Comparison of ENCODE assay signal across 16 mouse cellular contexts in the genomic region with DNA sequence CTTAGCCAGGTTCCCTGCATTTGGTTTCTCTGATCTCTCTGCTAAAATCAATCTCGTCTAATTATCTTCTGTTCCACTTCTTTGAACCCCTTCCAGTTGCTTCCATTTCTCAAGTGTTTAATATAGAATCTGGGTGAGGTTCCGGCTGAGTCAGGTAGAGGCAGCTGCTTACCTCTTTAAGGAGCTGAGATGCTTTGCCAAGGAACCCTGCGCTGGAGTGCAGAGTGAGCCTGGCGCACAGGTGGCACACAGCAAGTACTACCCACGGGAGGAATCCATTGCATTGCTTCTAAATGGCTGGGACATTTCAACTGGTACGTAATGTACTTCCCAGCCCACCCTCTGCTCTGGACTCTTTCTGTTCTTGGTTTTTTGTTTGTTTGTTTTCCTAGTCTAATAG.
DNase-seq lines count a peak whose midpoint lies in the region; TF ChIP-seq lines count a peak whose summit lies in the region.
"Had no signal": no experiment of that assay in that cellular context is flagged by ENCODE, and none has a peak within 500 bp of the region (broad histone marks: within the 10 kb centered on the region; RNA-seq: fewer than 3 reads in every experiment).

No protein-coding gene starts in this region.

- no peak overlapping the region for H3K4me3 ChIP-seq in gastrocnemius, adult 2 months
- H3K4me3 ChIP-seq: embryonic facial prominence, embryonic 12.5 days; forebrain, embryonic 15.5 days; heart, embryonic 10.5 days had no signal

- intact Hi-C loops in gastrocnemius, adult 2 months (cut with DNase I), result no loop called here
- intact Hi-C loops in gastrocnemius, postnatal 36 days (cut with DNase I), result no loop called here

- H3K27ac ChIP-seq in gastrocnemius, adult 2 months, result no peak overlapping the region
- H3K27ac ChIP-seq: embryonic facial prominence, embryonic 12.5 days; forebrain, embryonic 15.5 days; heart, embryonic 10.5 days; hindbrain, embryonic 14.5 days had no signal

- TF ChIP-seq CTCF in gastrocnemius, adult 2 months (IDR thresholded peaks at IDR 0.05), result no peak

- DNase-seq in cerebellum, postnatal 14 days, result peak; percentile 32 to 49
- DNase-seq in cerebellum, adult 11-12 months, result no peak
- peak; percentile 32 for DNase-seq in gastrocnemius, adult 2 months
- no peak for DNase-seq in gastrocnemius, postnatal 36 days
- DNase-seq in layer of hippocampus, adult 9-11 months, result peak; percentile 68
- no peak for DNase-seq in layer of hippocampus, postnatal 36 days
- peak; percentile 73 for DNase-seq in brain, adult 2 months (ENCODE audit: low read depth, low spot score)
- DNase-seq in urinary bladder, adult 18-20 months (ENCODE audit: low spot score in 2 of 2), result no peak
- DNase-seq: adrenal gland, postnatal 10 days; gastrocnemius, postnatal 25 days; heart, adult 18-20 months; heart, postnatal 10 days had no signal

Comparison
In these comparisons a context has a peak if more than half of its experiments do, and no peak if none do; other contexts are left out.
1. DNase-seq: peak in cerebellum, postnatal 14 days (2 of 2), gastrocnemius, adult 2 months (single experiment), layer of hippocampus, adult 9-11 months (single experiment) and brain, adult 2 months (single experiment); none in cerebellum, adult 11-12 months (single experiment), gastrocnemius, postnatal 36 days (0 of 2), layer of hippocampus, postnatal 36 days (0 of 2) and urinary bladder, adult 18-20 months (0 of 2).